ENCODE assay signal across 11 mouse cellular contexts in genomic region chr10:56963215-56963614, GRCm38 (mm10).
DNase-seq lines count a peak whose midpoint lies in the region; ATAC-seq and TF ChIP-seq lines count a peak whose summit lies in the region.
"Had no signal": no experiment of that assay in that cellular context is flagged by ENCODE, and none has a peak within 500 bp of the region (broad histone marks: within the 10 kb centered on the region; RNA-seq: fewer than 3 reads in every experiment).

No protein-coding gene starts in this region.

- H3K27me3 ChIP-seq in heart, adult 2 months (ENCODE audit: control insufficient read depth, insufficient read depth, low read length): no peaks in the 10 kb centered on the region
- no peaks in the 10 kb centered on the region for H3K27me3 ChIP-seq in heart, embryonic 10.5 days (ENCODE audit: insufficient read depth, poor library complexity, severe bottlenecking)
- no peaks in the 10 kb centered on the region for H3K27me3 ChIP-seq in liver, postnatal 0 days (ENCODE audit: insufficient read depth, low read length)
- no peaks in the 10 kb centered on the region for H3K27me3 ChIP-seq in liver, embryonic 12.5 days (replicated peaks)
- H3K27me3 ChIP-seq in intestine, embryonic 15.5 days (replicated peaks): no peaks in the 10 kb centered on the region
- H3K27me3 ChIP-seq: embryonic facial prominence, embryonic 15.5 days had no signal

- no peak overlapping the region for H3K27ac ChIP-seq in heart, adult 2 months
- no peak overlapping the region for H3K27ac ChIP-seq in heart, embryonic 10.5 days
- H3K27ac ChIP-seq in liver, postnatal 0 days (ENCODE audit: low read depth): no peak overlapping the region
- H3K27ac ChIP-seq in liver, embryonic 12.5 days: no peak overlapping the region
- H3K27ac ChIP-seq in intestine, embryonic 15.5 days: no peak overlapping the region
- H3K27ac ChIP-seq: embryonic facial prominence, embryonic 15.5 days had no signal

- DNase-seq in heart, adult 2 months: peak; percentile 26 to 32
- DNase-seq in heart, embryonic 10.5 days (ENCODE audit: low spot score): no peak
- peak; percentile 12 for DNase-seq in liver, postnatal 0 days
- peak; percentile 9 to 57 for DNase-seq in kidney, postnatal 36 days
- no peak for DNase-seq in layer of hippocampus, postnatal 14 days (ENCODE audit: low spot score in 2 of 2)
- DNase-seq: cerebellum, adult 9-11 months; thymus, postnatal 36 days had no signal

- no peak for TF ChIP-seq POLR2A in heart, adult 2 months (IDR thresholded peaks at IDR 0.05; ENCODE audit: insufficient read depth, low read depth, low read length)

- no peak for TF ChIP-seq CTCF in heart, adult 2 months (IDR thresholded peaks at IDR 0.05)
- TF ChIP-seq CTCF in liver, postnatal 0 days (IDR thresholded peaks at IDR 0.05; ENCODE audit: low read depth): no peak

- H3K79me2 ChIP-seq in heart, adult 2 months (replicated peaks; ENCODE audit: control insufficient read depth, insufficient read depth, low read length): no peaks in the 10 kb centered on the region

- 13% methylated on average over 3 of the region's 3 CpGs for WGBS in heart, adult 2 months
- WGBS in heart, embryonic 10.5 days: 81% methylated on average over 3 of the region's 3 CpGs
- 69% methylated on average over 3 of the region's 3 CpGs for WGBS in liver, postnatal 0 days (ENCODE audit: insufficient replicate concordance)
- WGBS in liver, embryonic 12.5 days (ENCODE audit: insufficient replicate concordance): 50% methylated on average over 3 of the region's 3 CpGs
- 63% methylated on average over 3 of the region's 3 CpGs for WGBS in intestine, embryonic 15.5 days

- no peak overlapping the region for H3K9ac ChIP-seq in heart, adult 2 months (ENCODE audit: low read depth, low read length)
- no peak overlapping the region for H3K9ac ChIP-seq in liver, postnatal 0 days (replicated peaks)
- H3K9ac ChIP-seq in liver, embryonic 12.5 days: no peak overlapping the region
- no peak overlapping the region for H3K9ac ChIP-seq in intestine, embryonic 15.5 days
- H3K9ac ChIP-seq: embryonic facial prominence, embryonic 15.5 days had no signal

- H3K4me3 ChIP-seq in heart, adult 2 months: no peak overlapping the region
- no peak overlapping the region for H3K4me3 ChIP-seq in heart, embryonic 10.5 days
- H3K4me3 ChIP-seq in liver, postnatal 0 days (ENCODE audit: low read depth, low read length): no peak overlapping the region
- H3K4me3 ChIP-seq in liver, embryonic 12.5 days: no peak overlapping the region
- H3K4me3 ChIP-seq in intestine, embryonic 15.5 days (replicated peaks): no peak overlapping the region
- H3K4me3 ChIP-seq: embryonic facial prominence, embryonic 15.5 days had no signal

- 0 out of 2 replicates have a peak, but pooled peaks cover 2% of the 10 kb centered on the region for H3K36me3 ChIP-seq in heart, adult 2 months (ENCODE audit: control insufficient read depth, insufficient read depth, low read length)
- H3K36me3 ChIP-seq in heart, embryonic 10.5 days: no peaks in the 10 kb centered on the region
- no peaks in the 10 kb centered on the region for H3K36me3 ChIP-seq in liver, postnatal 0 days (replicated peaks; ENCODE audit: insufficient read depth, low read length)
- H3K36me3 ChIP-seq in liver, embryonic 12.5 days: no peaks in the 10 kb centered on the region
- no peaks in the 10 kb centered on the region for H3K36me3 ChIP-seq in intestine, embryonic 15.5 days
- H3K36me3 ChIP-seq: embryonic facial prominence, embryonic 15.5 days had no signal

- H3K4me2 ChIP-seq in liver, postnatal 0 days (ENCODE audit: low read depth, low read length): no peak overlapping the region
- H3K4me2 ChIP-seq in liver, embryonic 12.5 days: no peak overlapping the region
- no peak overlapping the region for H3K4me2 ChIP-seq in intestine, embryonic 15.5 days (replicated peaks)
- H3K4me2 ChIP-seq: embryonic facial prominence, embryonic 15.5 days had no signal

- intact Hi-C loops in heart, adult 2 months (cut with DNase I): no loop called here

- no peaks in the 10 kb centered on the region; the same call in 1 of the 2 replicates for H3K4me1 ChIP-seq in heart, adult 2 months (ENCODE audit: control insufficient read depth, insufficient read depth, low read length)
- no peaks in the 10 kb centered on the region for H3K4me1 ChIP-seq in heart, embryonic 10.5 days
- no peaks in the 10 kb centered on the region for H3K4me1 ChIP-seq in liver, postnatal 0 days (ENCODE audit: insufficient read depth)
- no peaks in the 10 kb centered on the region for H3K4me1 ChIP-seq in liver, embryonic 12.5 days
- no peaks in the 10 kb centered on the region for H3K4me1 ChIP-seq in intestine, embryonic 15.5 days (replicated peaks)
- H3K4me1 ChIP-seq: embryonic facial prominence, embryonic 15.5 days had no signal

- ATAC-seq in liver, postnatal 0 days: no peak
- no peak for ATAC-seq in liver, embryonic 12.5 days
- peak; percentile 64 for ATAC-seq in megakaryocyte progenitor cell, adult 5-6 weeks (replicated peaks; ENCODE audit: poor library complexity)
- no peak for ATAC-seq in intestine, embryonic 15.5 days

- TF ChIP-seq EP300 in heart, adult 2 months (IDR thresholded peaks at IDR 0.05; ENCODE audit: insufficient read depth, low read depth, low read length): no peak
- TF ChIP-seq EP300 in liver, postnatal 0 days (IDR thresholded peaks at IDR 0.05; ENCODE audit: low read depth): no peak

- H3K9me3 ChIP-seq in heart, embryonic 10.5 days: no peaks in the 10 kb centered on the region
- H3K9me3 ChIP-seq in liver, postnatal 0 days (ENCODE audit: low read length): no peaks in the 10 kb centered on the region
- H3K9me3 ChIP-seq in liver, embryonic 12.5 days (replicated peaks): no peaks in the 10 kb centered on the region
- H3K9me3 ChIP-seq in intestine, embryonic 15.5 days: no peaks in the 10 kb centered on the region
- H3K9me3 ChIP-seq: embryonic facial prominence, embryonic 15.5 days had no signal

Comparison
In these comparisons a context has a peak if more than half of its experiments do, and no peak if none do; other contexts are left out.
1. DNase-seq: peak in heart, adult 2 months (2 of 2), liver, postnatal 0 days (single experiment) and kidney, postnatal 36 days (2 of 2); none in heart, embryonic 10.5 days (single experiment) and layer of hippocampus, postnatal 14 days (0 of 2).